Mouse (Mus musculus) adrenal gland (tissue): ENCODE results near the gene Fbp2.
"Not testable (repeated sequence)": the region's sequence is repeated elsewhere in the genome, so short reads cannot be mapped to it uniquely, and the experiment has no call there.

Source experiments
- intact Hi-C: fragments of 180-260 bp; cut with DNase I; formaldehyde crosslinking; loops from one replicate; pipeline ENCODE4 v1.15.1; 2025

Fbp2 gene

DNA sequence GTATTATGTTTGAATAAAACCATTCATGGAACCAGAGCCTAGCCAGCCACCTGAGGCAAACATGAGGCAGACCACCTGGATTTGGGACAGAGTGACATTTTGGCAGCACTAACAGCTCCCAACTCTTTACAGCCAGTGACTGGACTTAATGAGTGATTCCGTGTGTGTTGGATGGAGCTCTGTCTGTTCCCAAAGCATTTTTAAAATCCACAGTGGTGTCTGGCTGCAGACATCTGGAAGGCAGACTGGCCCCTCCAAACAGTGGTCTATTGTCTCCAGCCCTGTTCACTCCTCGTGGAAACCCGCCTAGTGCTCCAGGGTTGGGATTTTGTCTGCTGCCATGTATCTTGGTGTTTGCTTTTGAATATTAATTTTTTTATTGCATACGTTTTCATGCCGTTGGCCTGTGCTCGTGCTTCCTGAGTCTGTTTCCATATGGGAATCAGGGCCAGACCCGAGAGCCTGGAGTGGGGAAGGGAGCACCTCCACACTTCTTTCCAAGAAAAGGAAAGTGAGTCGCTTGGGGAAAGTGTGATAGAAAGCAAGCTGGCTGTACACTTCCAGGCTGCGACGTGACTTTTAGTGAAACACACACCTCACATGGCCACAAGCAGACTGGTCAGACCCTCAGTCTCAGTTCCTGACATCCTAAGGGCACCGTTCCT, 7.6 kb upstream of the Fbp2 start:
- intact Hi-C loops: no loop called here

DNA sequence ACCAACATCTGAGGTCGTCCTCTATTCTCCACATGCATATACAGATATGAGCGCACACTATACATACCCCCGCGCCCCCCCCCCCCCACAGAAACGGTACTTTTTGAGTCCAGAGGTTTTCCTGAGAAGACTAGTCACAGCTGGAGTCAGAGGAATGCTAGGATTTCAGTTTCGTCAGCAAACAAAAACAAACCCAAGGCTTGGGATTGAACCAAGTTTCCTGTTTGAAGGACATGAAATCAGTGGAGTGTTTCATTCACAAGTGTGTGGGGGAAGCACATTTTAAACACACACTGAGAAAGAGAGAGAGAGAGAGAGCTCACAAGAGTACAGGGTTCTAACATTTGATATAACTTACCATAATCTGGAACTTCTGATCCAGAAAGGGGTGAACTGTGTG, 5.5 kb upstream of the Fbp2 start:
- intact Hi-C loops: no loop called here

DNA sequence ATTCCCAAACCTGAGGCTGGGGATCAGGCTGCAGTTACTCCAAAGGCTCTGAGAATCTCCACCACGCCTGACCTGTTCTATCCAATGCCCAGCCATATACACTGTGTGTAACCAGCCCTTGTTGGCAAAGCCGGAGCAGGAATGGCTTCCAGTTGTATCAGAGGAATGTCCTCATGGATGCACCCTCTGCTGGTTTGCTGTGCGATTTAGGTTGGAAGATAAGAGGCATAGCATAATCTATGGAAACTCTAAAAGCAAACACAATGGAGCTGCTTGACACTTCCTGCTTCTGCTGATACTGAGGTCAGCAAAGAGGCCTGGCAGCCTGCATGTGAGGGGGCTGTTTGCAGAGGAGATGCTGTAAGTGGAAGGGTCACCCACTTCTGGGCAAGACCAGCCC, 4.7 kb upstream of the Fbp2 start:
- intact Hi-C loops: no loop called here

DNA sequence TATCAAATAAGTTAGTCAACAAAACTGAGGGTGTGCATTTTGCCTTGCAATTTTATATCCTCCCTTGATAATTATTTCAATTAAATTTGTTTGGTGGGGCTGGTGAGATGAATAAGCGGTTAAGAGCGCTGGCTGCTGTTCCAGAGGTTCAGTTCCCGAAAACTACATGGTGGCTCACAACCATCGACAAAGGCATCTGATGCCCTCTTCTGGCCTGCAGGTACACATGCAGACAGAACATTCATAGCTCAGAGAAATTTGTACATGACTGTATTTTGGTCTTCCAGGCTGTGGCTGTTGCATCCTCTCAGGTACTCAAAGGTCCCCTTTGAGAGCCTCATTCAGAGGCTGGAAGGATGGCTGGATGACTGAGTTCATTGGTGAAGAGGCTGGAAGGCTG, 1.8 kb upstream of the Fbp2 start:
- intact Hi-C loops: no loop called here

DNA sequence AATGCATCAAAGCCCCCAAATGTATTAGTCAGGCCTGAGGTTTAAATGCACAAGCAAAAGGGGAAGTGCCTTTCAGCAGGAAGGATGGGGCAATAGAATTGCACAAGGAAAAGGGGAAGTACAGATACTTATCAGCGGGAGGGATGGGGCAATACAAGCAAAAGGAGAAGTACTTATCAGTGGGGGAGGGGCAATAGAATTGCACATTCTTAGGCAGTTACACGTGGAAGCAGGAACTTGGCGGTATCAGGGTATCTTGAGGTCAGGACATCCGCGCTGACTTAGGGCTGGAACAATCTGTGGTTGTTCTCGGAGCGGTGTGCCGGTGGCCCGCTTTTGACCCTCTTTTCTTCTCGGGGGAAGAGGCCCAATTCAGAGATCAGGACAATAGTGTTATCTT, 1.0 kb upstream of the Fbp2 start:
- intact Hi-C loops: loop anchor here (10.0 kb wide), 1 partner anchor 394 kb away; the partner anchor contains the start of gene Gm49359

DNA sequence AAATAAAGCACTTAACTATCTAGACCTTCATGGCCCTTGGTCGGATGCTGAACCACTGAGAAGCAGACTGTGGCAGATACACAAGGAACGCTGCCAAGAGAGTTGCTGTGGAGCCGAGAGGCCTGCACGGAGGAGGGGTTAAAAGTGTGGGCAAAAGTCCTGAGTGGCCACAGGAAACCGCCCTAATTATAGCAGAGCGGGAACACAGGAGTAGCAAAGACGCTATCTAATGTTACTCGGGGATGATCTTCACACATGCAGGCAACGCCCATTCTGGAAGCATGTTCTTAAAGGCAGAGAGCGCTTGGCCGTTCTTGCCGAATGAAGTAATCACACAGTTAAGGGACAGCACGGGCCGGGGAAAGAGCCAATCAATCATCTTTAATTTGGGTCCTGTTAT, 1.4 kb downstream of the Fbp2 start:
- intact Hi-C loops: loop anchor here (2.0 to 10.0 kb wide), 2 partner anchors 92 to 392 kb away; partner anchors contain the start of gene Gm49359

DNA sequence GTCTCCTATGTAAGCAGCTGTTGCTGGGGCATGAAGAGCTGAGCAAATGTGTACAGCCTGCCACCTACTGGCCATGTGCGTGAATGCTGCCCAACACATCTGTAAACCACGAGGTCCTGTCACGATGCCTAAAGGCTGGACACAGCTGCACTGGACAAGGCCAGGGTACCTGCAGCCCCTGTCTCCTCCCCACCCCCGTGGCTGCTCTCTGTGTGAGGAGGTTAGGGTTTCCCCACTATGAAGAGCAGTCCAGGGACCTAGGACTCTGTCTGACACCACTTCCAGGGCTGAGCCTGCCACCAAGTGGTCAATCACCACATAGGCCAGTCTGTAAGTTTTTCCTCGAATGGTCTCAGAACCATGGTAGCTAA, 1.9 kb downstream of the Fbp2 start:
- intact Hi-C loops: loop anchor here (2.0 to 10.0 kb wide), 2 partner anchors 91 to 391 kb away; partner anchors contain the start of gene Gm49359

DNA sequence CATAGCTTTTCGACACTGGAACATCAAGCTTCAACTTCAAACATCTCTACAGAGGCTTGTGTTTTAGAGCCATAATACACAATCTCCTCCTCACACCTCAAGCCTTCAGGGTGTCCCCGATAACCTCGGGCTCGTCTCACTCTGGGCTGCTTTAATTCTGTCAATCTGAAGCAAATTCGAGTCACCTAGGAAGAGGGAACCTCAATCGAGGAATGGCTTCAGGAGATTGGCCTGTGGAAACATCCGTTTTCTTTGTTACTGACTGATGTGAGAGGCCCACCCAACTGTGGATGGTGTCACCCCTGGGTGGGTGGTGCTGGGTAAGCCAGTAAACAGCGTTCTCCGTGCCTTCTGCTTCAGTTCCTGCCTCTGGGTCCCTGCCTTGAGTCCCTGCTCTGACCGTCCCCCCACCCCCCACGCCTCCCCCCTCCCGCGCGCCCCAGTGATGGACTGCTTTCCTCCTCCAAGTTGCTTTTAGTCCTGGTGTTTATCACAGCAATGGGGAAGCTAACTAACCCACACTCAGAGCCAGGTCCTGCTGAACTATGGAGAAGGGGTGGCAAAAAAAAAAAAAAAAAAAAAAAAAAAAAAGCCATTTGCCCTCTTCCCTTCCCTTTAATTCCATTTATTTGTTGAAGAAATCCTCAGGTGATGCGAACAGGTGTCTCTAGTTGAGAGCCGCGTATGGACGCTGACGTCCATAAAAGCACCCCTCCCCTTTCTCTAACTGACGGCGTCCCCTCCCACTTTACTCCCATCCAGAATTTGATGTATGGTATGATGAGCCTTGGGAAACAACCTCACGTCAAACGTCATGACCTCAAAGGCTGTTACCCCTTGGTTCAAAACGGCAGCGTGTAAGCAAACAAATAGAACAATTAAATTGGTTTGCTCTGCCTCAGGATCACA, 2.6 kb downstream of the Fbp2 start:
- intact Hi-C loops: loop anchor here (2.0 to 10.0 kb wide), 2 partner anchors 91 to 391 kb away; partner anchors contain the start of gene Gm49359

DNA sequence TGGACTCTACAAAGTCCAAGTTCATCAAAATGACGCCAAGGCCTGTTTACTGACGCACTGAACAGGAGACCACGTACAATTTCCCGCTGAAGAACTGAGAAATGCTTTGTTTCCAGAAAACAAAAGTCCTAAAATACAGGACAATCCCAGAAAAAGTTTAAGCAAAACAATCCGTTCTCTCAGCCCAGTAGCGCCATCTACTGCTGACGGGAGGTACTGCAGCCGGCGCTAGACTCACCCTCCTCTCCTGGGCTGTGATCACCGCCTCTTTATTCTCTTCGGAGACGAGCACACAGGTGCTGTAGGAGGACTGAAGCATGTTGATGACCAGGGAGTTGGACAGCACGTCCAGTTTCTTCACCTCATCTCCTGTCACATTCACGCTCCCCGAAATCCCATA, 3.6 kb downstream of the Fbp2 start:
- intact Hi-C loops: loop anchor here (5.0 to 10.0 kb wide), 2 partner anchors 227 to 390 kb away; partner anchors contain the start of gene Gm49359

DNA sequence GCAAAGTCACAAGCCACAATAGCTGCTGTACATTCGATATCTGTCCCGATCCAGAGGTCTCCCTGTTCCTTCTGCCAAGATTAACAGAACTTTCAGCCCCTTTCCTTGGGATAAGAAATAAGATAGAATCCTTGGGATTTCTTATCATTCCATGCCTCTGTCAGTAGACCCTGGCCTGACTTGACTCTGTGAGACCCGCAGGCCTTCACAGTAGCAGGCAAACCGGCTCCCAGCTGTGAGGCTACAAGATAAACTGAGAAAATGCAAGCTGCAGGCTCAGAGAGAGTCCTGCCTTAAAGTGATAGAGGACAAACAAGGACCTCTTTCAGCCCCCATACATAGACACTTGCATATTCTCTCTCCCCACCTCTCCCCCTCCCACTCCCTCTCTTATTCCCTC, 24.9 kb downstream of the Fbp2 start:
- intact Hi-C loops: no loop called here

DNA sequence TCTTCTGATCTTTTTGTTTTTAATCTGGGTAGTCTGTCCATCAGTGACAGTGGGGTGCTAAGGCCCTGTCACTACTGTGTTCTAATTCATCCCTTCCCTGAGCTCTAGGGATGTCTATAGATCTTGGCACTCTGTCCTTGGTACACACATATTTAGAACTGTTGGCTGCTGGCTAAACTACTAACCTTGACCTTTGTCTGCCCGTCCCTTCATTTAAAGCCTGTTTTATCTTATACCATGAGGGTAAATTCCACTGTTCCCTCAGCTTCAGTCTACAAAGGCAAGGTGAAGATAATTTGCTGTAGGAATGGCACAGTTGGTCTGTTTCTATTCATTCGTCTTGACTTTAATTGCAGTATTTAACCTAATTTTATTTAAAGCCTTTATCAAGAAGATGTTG, 26.0 kb downstream of the Fbp2 start:
- intact Hi-C loops: no loop called here

DNA sequence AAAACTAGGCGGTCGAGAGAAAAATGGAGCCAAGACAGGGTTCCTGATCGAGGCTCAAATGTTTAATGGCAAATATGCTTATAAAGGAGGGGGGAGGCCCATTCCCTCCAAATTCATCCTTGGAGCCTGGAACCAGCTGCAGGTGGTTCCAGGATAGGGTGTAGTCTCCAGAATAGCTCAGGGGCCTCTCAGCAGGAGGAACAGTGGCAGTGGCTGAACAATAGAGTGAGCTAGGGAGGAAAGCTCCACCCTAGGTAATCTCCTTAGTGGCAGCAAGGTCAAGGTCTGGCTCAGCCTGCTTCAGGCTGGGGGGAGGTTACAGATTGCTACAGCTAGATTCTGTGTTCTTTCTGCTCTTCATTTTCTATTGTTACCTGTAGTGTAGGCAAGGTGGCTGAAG, 42.5 kb downstream of the Fbp2 start:
- intact Hi-C loops: not testable (repeated sequence)

DNA sequence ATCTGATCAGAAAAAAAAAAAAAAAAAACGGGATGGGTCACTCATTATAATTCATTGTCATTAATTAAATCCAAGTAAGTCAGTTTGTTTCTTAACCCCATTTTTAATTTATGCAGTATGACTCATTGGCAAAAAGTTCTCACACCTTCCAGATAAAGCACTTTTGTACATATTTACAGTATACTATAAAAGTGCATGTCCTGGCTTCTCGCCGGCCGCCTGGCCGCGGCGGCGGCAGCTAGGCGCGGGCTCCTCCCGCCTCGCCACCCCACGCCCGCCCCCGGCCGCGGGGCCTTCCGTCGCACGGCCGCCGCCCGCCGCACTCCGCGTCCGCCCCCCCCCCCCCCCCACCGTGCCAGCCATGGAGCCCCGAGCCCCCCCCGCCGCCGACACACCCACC, 45.5 kb downstream of the Fbp2 start:
- intact Hi-C loops: no loop called here

DNA sequence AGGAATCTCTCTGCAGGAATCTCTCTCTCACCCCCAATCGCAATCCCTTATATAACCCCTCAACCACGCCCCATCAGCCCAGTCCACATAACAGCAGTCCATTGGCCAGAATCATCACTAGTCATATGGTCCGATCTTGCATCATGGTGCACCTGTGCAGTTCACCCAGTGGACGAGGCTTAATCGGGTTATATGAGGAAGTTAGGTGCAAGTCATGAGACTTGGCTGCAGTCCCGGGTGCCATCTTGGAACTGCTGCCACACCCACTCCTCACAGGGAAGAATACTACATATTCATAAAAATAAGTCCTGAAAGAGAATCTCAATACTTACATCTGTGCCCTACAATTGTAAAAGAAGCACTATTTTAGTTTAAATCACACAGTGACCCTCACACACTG, 50.2 kb downstream of the Fbp2 start:
- intact Hi-C loops: not testable (repeated sequence)
